Mouse (Mus musculus) heart, adult 2 months (tissue): ENCODE data around the gene Golph3.

Experiments
- CTCF ChIP-seq: fragments of 200-600 bp; IDR thresholded peaks from 2 replicates; pipeline ENCODE4 v1.8.1; 2022; ENCODE audit warnings: antibody characterized with exemption, mild to moderate bottlenecking, moderate library complexity
- POLR2A ChIP-seq: fragments of 200-500 bp; IDR thresholded peaks from 2 replicates; pipeline ENCODE4 v1.6.1; 2011; ENCODE audit warnings: mild to moderate bottlenecking, low read depth, low read length, control low read depth; ENCODE audit not compliant: insufficient read depth

DNA sequence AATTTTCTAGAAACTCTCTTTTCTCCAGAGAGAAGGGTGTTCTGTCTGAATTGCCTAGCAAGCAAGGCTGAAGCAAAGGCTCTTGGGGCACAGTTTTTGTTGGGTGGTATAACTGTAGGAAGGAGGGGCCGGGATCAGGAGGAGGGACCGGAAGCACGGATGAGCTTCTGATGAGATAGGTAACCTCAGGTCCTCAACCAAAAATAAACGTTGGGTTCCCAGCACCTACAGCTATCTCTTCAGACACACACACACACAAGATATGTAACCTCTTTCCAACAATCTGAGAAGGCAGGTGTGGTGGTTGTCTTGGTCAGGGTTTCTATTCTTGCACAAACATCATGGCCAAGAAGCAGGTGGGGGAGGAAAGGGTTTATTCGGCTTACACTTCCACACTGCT, 4.0 kb upstream of the Golph3 start:
- no peak for TF ChIP-seq CTCF
- TF ChIP-seq POLR2A, result no peak
